Mouse (Mus musculus) embryo, embryonic 10 days (tissue): ENCODE data around the gene Nt5dc2.

Source experiments
- DNase-seq: peaks from one replicate; pipeline ENCODE4 v3.0.0-alpha.2; 2015; ENCODE audit warnings: low spot score

The Nt5dc2 gene

DNA sequence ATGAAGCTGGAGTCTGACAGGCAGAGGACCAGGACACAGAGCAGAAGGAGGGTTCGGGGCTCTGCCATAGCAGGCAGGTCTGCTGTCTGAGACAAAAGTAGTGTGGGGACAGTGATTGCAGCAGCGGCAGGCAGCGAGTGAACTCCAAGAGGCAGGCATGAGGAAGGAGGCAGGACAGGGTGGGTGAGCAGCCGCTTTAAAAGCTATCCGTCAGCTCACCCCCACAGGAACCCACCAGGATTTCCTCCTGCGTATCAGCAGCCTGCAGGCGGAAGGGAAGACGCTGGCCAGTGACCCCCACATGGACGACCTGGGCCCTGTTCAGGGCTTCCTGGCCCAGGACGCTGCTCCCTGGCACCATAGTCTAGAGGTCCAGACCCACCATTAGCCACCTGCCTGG, 37.6 kb downstream of the Nt5dc2 start, which contains the start of gene Stab1:
Gene Stab1 (minus strand): TSS at position 217 of the 400 bp plus-strand sequence.
- peak; percentile 17 for DNase-seq

DNA sequence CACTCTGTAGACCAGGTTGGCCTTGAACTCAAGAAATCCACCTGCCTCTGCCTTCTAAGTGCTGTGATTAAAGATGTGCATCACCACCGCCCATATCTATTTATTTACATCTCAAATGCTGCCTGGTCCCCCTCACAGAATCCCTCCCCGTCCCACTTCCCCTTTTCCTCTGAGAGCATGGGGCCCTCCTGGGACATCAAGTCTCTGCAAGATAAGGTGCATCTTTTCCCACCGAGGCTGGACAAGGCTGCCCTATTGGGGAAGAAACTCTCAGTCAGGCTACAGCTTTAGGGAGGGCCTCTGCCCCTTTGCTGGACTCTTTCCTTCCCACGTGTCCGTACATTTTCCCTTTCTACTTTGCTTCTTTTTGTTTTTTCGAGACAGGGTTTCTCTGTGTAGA, 38.7 kb downstream of the Nt5dc2 start:
- DNase-seq = no peak

DNA sequence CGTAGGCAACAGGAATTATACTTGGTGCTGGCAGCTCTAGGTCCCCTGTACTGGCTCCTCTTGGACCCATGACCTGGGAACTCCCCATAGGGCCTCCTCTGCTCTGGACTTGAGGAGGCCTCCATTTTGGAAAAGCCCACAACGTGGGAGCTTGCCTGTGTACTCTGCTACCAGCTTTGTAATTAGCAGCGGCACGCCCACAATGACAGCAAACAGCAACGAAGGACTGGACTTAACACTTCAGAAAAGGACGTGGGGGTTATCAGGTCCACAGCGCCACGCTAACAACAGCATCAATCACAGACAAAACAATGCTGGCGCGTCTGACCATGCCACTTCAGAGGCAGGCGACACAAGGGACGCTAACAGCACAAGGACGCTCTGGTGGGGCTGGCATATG, 40.1 kb downstream of the Nt5dc2 start:
- DNase-seq = no peak

DNA sequence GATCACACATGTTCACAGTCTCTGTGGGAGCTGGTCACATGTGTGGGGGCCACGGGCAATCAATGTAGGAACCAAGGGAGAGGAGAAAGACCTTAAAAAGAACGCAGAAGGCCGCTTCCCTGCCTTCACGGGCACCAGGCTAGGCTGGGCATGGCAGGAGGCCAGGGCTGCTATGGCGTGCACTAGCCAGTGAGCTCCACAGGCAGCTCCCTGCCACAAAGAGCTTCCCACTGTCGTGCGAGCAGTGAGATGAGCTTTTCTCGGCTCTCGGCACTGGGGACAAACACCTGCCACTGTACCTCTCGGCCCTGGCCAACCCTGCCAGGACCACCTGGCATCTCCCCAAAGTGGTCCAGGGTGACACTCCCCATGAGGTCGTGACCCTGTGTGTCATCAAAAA, 40.5 kb downstream of the Nt5dc2 start:
- no peak for DNase-seq

DNA sequence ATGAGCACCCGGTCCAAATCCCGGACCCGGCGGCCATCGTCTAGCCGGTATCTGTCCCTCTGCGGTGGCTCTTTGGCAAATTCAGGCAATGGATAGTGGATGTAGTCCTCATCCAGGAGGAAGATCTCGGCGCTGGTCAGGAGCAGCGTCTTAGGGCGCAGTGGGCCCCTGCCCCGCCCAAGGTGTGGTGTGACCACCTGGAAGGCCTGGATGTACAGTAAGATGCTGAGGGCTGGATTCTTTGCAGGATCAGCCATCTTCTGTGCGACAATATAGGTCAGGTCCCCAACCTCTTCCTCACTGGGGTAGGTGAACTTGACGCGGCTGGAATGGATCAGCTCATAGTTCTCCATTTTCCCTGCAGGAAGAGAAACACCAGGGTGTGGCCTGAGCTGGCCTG, 41.0 kb downstream of the Nt5dc2 start:
- no peak for DNase-seq

DNA sequence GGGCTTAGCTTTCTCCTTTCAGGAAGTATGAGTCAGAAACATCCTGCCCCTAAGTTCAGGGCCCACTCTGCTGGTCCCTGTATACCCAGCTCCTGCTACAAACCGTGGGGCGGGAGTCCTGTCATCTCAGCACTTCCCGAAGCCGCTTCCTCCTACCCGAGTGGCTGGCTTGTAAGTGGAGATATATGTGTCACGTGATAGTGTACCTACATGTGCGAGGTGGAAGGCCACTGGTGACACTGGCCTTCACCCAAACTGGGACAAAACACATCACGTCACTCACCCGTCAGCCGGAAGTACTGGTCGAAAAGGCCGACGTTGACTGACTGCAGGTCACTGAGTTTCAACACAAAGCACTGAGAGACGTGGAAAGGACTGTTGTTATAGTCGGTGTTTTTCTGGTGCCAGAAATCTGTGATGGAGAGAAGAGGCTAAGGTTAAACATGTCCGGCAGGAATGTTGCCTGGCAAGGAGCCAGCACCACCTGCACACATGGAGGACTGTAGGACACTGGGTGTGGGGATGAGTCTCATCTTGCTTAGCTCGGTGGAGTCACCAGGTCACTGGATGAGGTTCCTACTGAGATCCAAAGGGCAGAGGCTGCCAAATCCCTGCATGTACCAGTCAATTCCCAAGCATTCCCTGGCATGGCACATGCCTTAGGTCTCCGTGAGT, 42.1 kb downstream of the Nt5dc2 start:
- DNase-seq = no peak

DNA sequence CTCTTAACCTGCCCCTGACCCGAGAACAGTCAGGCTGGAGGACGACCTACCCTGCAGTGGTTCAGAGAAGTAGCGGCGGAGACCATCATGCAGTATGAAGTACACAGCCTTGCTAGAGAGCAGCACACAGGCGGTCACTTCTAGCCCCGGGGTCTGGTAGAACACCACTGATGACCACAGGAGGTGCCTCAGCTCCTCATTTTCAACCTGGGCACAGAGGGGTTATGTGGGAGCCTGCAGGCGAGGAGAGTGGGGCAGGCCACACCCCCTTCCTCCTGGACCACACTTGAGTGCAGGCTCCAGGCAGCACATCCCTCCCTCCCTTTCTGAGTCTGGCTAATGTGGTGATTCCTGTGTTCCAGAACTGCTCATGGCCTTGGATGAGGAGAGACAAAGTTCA, 42.7 kb downstream of the Nt5dc2 start:
- DNase-seq = no peak

DNA sequence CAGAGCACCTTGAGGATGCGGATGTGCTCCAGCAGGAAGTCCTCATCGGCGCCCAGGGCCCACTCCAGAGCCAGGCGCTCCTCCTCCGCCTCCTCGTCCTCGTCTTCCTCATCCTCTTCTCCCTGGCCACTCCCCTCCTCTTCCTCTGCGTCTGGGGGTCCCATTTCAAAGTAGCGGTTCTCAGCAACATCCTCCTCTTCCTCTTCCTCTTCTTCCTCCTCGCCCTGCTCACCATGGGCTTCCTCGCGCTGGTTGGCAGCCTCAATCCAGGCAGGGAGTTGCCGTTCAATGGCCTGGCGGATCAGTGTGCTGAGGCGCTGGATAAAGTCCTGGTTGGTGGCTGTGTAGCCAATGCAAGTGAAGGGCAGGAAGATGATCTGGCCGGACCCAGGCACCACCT, 46.4 kb downstream of the Nt5dc2 start:
- no peak for DNase-seq

DNA sequence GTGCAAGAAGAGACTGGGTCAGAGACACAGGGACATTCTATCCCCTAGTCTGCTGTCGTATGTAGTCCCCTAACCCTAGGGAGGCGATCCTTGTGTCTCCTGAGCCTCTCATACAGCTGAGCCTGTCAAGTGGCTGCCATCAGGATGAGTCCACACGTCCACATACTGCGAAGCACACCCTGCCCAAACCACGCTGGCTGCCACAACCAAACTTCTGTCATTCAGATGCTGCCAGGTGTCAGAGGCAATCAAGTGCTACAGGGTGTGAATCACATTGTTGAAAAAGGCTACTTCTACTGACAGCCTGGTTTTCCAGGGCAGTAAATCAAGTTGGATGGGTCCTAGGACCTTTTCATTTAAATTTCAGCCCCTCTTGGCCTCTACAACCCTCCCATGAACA, 46.9 kb downstream of the Nt5dc2 start:
- DNase-seq = no peak

DNA sequence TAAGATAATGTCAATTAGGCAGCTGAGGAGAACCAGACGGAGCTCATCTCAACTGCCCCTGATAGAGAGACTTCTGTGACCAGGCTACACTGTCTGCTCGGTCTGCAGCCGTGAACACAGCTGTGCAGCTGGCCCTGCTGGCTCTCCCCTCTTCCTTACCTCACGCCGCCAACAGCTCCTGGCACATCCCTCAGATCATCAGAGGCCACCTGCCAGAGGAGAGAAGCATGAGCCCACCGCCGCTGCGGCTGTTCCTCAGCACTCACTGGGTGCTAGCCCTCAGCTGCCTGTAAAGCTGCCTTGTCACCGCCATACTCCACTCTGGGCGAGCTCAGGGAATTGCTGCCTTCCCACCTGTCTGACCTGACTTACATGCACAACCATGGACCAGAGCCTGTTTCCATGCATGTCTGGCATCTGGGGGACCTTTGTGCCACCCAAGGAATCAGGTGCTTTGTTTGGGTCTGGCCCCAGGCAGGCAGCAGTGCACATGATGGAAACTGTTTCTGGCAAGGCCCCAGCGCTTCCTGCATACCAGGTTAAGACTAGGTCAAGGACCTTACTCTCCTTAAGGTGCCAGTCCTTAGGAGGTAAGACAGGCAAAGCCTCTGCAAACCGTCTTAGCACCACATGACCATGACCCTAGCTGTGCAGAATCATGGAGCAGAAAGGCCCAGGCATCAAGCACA, 49.0 kb downstream of the Nt5dc2 start:
- no peak for DNase-seq

DNA sequence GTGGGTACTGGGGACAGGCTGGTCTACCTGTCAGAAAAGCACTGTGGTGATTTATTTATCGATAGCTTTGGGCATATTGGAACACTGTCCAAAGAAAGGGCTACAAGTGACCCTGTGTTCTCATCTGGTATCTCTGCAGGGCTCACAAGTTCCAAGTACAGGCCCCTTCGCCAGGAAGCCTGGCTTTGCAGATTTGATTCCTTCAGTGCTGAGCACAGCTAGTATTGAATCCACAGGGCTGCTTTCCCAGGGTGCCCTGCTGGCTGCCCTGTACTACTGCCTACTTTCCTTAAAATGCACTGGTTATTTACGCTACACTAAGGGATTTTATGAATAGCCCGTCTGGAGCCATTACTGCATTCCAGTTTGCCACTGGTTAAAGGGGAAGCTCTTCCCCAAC, 50.7 kb downstream of the Nt5dc2 start:
- DNase-seq = no peak

DNA sequence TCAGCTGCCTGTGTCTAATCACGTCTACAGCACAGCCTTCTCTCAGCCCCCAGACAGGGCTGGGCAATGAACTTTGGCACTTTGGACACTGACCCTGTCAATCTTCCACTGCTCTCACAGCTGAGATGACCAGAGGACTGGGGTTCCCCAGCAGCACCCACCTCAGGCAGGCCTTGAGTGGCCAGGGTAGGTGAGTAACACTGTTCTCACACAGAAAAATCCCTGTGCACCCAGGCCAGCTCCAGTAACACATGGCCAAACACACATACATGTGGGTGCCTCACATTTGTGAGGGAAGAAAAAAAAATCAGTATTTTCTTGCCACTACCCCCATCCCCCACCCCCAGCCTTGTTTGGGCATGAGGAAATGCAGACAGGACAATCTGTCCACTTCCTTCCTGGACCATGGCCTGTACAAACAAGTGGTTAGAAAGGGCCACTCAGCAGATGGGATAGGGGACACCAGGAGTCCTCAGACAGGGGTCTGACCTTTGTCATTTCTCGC, 52.0 kb downstream of the Nt5dc2 start:
- no peak for DNase-seq

DNA sequence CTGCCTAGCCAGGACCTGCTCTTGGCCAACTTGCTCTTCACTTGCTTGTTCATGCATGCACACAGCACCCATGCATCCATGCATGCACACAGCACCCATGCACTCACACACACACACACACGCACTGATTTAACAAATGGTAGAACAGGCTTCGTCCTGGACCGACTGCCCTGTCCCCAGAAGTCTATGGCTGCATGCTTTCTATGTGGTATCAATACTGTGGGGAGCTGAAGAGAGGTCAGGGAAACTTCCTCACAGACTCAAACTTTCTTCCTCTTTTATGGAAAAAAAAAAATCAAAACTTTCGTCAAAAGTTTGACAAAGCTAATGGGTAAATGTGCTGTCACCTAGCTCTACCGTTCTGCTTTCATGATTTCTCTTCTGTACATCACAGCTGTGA, 52.7 kb downstream of the Nt5dc2 start:
- DNase-seq = no peak

DNA sequence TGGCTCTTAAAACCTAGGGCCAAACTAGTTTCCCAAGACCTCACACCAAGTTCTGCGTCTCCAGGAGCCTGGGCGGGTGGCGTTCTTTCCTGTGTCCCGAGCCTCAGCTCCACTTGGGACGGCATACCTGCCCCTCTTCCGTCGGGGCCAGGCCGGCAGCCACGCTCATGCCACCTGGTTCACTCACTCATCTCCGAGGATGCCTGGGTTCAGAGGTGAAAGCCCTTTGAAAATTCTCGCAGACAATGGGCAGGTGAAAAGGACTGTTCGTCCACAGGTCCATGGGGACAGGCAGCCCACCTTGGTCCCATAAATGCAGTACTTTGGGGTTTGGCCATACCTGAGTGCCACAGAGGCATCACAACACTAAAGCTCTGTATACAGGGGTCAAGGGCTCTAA, 53.3 kb downstream of the Nt5dc2 start:
- no peak for DNase-seq

DNA sequence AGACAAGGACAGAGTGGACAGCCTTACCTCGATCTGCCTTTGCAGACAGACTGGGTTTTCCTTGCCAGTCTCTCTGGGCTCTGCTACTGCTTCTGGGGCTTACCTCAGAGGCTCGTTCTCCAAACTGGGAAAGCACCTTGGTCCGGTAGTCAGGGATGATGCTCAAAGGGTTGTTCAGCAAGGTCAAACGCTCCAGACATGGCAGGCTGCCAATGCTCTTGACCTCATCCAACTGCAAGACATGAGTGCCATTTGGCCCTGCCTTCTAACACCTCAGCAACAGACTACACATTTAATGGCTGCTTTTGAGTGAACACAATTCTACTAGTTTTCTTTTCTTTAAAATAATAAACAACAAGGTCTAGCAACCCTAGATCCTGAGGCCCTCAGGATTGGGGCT, 55.8 kb downstream of the Nt5dc2 start:
- DNase-seq = no peak
